Mouse (Mus musculus) spleen, adult 10 weeks (tissue): ENCODE results near the gene Galk1. TPM values are rescaled to one million over a fixed set of nuclear protein-coding genes. Genes with fewer than 3 reads are reported as not detected.

Experiments used
- polyA plus RNA-seq: library from polyadenylated mRNA; stranded (reverse); fragments of 350-450 nt; fragmentation: Illumina TruSeq; extraction: RNeasy Lipid Tissue Mini Kit (QIAGEN cat#74804); gene quantifications from one replicate; pipeline ENCODE4 v1.2.3, GENCODE M21; 2015; ENCODE audit warnings: low replicate concordance; ENCODE audit not compliant: insufficient read depth

Gene Galk1
- 1.7 TPM for polyA plus RNA-seq

DNA sequence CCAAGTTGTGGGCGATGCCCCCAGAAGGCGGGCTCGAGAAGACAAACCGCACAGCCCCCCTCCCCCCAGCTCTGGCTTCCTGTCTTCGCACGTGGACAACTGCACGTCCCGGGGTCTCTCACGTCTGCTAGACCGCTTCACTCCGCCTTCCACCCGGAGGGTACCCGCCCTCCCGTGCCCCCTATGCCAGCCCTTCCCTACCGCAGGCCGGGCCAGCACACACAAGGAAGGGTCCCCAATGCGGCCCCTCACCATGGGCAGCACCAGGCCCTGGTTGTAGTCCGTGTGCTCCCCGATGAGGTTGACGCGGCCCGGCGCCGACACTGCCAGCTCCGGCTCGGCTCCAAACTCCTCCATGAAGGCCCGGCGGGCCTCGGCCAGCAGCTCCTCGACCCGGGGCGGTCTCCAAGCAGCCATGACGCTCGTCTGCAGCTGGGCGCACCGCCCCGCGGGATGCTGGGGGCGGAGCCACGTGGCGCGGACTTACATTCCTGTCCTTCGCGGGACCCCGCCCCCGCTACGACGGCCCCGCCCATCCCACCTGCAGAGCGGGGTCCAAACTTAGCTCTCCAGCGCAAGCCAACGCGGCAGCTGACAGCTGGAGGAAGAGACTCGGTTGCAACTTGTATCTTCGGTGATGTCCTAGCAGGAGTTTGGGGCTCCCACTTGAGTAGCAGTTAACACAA, at the start of gene Galk1:
Gene Galk1 (minus strand): TSS at position 458 of the 686 bp plus-strand sequence.

DNA sequence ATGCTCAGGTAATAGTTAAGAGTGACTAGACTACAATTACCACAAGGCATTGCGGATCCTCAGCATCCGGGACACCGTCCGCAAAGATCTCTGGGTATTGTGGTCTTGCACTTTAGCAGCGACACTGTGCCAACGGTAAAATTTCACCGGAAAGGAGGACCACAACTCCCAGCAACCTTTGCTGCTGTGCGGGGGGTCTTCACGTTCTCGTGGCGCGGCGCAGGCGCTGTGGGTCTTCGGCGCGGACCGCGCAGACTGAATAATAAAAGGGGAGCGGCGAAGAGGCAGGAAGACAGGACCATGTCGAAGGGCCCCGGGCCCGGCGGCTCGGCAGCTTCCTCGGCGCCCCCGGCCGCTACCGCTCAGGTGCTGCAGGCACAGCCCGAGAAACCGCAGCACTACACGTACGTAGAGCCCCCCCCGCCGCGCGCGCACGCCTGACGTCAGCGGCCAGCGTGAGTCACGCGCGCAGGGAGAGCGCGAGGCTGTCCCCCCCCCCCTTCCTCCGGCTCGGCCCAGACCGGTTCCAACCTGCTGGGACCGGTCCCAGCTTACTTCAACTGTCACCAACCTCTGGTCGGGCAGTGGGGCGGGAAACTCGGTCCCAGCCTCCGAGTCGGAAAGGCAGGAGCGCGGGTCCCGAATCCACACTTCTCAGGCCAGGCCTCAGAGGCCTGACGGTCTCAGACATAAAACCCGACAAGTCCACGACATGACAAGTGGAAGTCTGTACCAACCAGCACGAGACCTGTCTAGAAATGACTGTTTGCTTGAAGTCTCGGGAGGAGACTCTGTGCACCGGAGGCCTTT, 17.8 kb upstream of the Galk1 start, which contains the start of gene Unk:
Gene Unk (plus strand): TSS at position 235 of the 810 bp plus-strand sequence.

DNA sequence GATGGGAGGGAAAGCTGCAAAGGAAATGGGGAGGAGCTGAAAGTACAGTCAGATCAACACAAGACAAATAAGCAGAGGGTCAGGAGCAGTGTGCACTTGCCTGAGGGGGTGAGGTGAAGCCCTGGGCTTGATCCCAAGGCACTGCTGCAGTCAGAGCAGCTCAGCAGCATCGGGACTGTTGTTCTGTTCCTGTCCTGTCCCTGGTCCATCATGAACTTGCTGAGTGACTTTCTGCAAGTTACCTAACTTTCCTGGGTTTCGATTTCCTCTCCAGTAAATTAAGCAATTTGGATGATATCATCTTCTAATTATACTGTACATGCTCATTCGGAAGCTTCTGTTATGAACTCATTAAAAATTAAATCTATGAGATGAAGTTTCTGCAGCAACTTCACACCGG, 15.2 kb upstream of the Galk1 start, which contains the start of gene H3f3b:
Gene H3f3b (minus strand): TSS at position 207 of the 400 bp plus-strand sequence.

GRCm38 (mm10) chr11:115974309-115975082, 38.0 kb downstream of the Galk1 start, which contains the start of gene Itgb4:
Itgb4 (plus strand) TSS chr11:115974709.

Other genes with a start within 250 kb of the Galk1 start
- 7.2 TPM for gene Tmem94, start 247.3 kb downstream of the Galk1 start, polyA plus RNA-seq
- gene Caskin2, start 199.1 kb downstream of the Galk1 start, polyA plus RNA-seq: 3.5 TPM
- gene Tsen54, start 198.0 kb downstream of the Galk1 start, polyA plus RNA-seq: 7.3 TPM
- gene Llgl2, start 188.7 kb downstream of the Galk1 start, polyA plus RNA-seq: 7.2 TPM
- 0.15 TPM for gene Myo15b, start 154.3 kb downstream of the Galk1 start, polyA plus RNA-seq
- 4.9 TPM for gene Smim5, start 112.8 kb downstream of the Galk1 start, polyA plus RNA-seq
- gene Smim6, start 100.7 kb downstream of the Galk1 start, polyA plus RNA-seq: 0.35 TPM
- gene Sap30bp, start 79.4 kb downstream of the Galk1 start, polyA plus RNA-seq: 46.2 TPM
- gene Recql5, start 79.2 kb downstream of the Galk1 start, polyA plus RNA-seq: 26.4 TPM
- 0.68 TPM for gene Itgb4, start 38.0 kb downstream of the Galk1 start, polyA plus RNA-seq
- 433 TPM for gene H3f3b, start 15.2 kb upstream of the Galk1 start, polyA plus RNA-seq
- gene Unk, start 17.6 kb upstream of the Galk1 start, polyA plus RNA-seq: 11.8 TPM
- gene Unc13d, start 65.2 kb upstream of the Galk1 start, polyA plus RNA-seq: 15.2 TPM
- 72.9 TPM for gene Wbp2, start 74.3 kb upstream of the Galk1 start, polyA plus RNA-seq
- 4.4 TPM for gene Trim47, start 114.5 kb upstream of the Galk1 start, polyA plus RNA-seq
- gene Trim65, start 118.4 kb upstream of the Galk1 start, polyA plus RNA-seq: 30.2 TPM
- gene Mrpl38, start 126.1 kb upstream of the Galk1 start, polyA plus RNA-seq: 19.5 TPM
- gene Fbf1, start 155.4 kb upstream of the Galk1 start, polyA plus RNA-seq: 15.1 TPM
- gene Ten1, start 186.1 kb upstream of the Galk1 start, polyA plus RNA-seq: 21.5 TPM
- gene Acox1, start 186.3 kb upstream of the Galk1 start, polyA plus RNA-seq: 34.2 TPM
- not detected for gene Evpl, start 225.4 kb upstream of the Galk1 start, polyA plus RNA-seq